Mouse (Mus musculus) hindbrain, embryonic 10.5 days (tissue): ENCODE results near the gene B3gnt8. TPM values are rescaled to one million over a fixed set of nuclear protein-coding genes. Genes with fewer than 3 reads are reported as not detected.
A peak's percentile ranks its signal among the peaks of the same experiment; 100 is the strongest.

ENCODE experiments used
- DNase-seq: peaks from one replicate; pipeline ENCODE4 v3.0.0-alpha.2; 2017; ENCODE audit warnings: low spot score
- H3K27ac ChIP-seq: fragments of 300-500 bp; sonication (generic); 2 replicates; pipeline ENCODE4 v1.5.1; 2016; ENCODE audit warnings: mild to moderate bottlenecking, moderate library complexity
- H3K27me3 ChIP-seq: fragments of 300-500 bp; sonication (generic); 2 replicates; pipeline ENCODE4 v1.6.1; 2016; ENCODE audit warnings: mild to moderate bottlenecking; ENCODE audit not compliant: poor library complexity, insufficient read depth, severe bottlenecking
- H3K36me3 ChIP-seq: fragments of 300-500 bp; sonication (generic); 2 replicates; pipeline ENCODE4 v1.6.1; 2016; ENCODE audit warnings: mild to moderate bottlenecking, moderate library complexity
- H3K4me1 ChIP-seq: fragments of 300-500 bp; sonication (generic); replicated peaks from 2 replicates; pipeline ENCODE4 v1.6.1; 2016; ENCODE audit warnings: mild to moderate bottlenecking
- H3K4me3 ChIP-seq: fragments of 300-500 bp; sonication (generic); 2 replicates; pipeline ENCODE4 v1.5.1; 2016; ENCODE audit warnings: mild to moderate bottlenecking, moderate library complexity
- H3K9me3 ChIP-seq: fragments of 300-500 bp; sonication (generic); 2 replicates; pipeline ENCODE4 v1.6.1; 2016; ENCODE audit warnings: mild to moderate bottlenecking, moderate library complexity
- WGBS: fragments of 180-500 bp; shearing (Covaris S2); methylation state at CpG from one replicate; pipeline ENCODE4 v1.1.7; 2016; 5-methylcytosine and 5-hydroxymethylcytosine counted together
- polyA plus RNA-seq: library from polyadenylated mRNA; unstranded; fragments of >200 nt; fragmentation: Nextera tagmentation; extraction: Ambion mirVana; gene quantifications from 2 replicates; pipeline ENCODE4 v1.2.1, GENCODE M21; 2016

B3gnt8 gene
- polyA plus RNA-seq, 1 experiment from 2014 or later = 1.8 TPM

- H3K27me3 ChIP-seq = no peaks in the 10 kb centered on the region; the same call in 1 of the 2 replicates
- whole genome bisulfite sequencing = 87% methylated on average over 2 of the region's 2 CpGs
- H3K36me3 ChIP-seq = no peaks in the 10 kb centered on the region
- no peak overlapping the region for H3K27ac ChIP-seq
- no peaks in the 10 kb centered on the region for H3K9me3 ChIP-seq
- H3K4me3 ChIP-seq = no peak overlapping the region
- DNase-seq = no peak
- no peaks in the 10 kb centered on the region for H3K4me1 ChIP-seq
Measured at GRCm38 (mm10) chr7:25607196-25607595, 19.3 kb upstream of the B3gnt8 start.

- 48% methylated on average over 6 of the region's 6 CpGs for WGBS
- no peak for DNase-seq
- Histone ChIP-seq H3K4me3 (no peak overlapping the region), H3K4me1 (no peaks in the 10 kb centered on the region), H3K27ac (no peak overlapping the region), H3K36me3 (no peaks in the 10 kb centered on the region), H3K27me3 (no peaks in the 10 kb centered on the region; the same call in 1 of the 2 replicates), H3K9me3 (no peaks in the 10 kb centered on the region)
Measured at GRCm38 (mm10) chr7:25610056-25610455, 16.4 kb upstream of the B3gnt8 start.

GRCm38 (mm10) chr7:25611501-25611900 lies 15.0 kb upstream of the B3gnt8 start:
- 45% methylated on average over 7 of the region's 7 CpGs for WGBS
- Histone ChIP-seq H3K27me3 (no peaks in the 10 kb centered on the region; the same call in 1 of the 2 replicates), H3K4me1 (no peaks in the 10 kb centered on the region), H3K27ac (no peak overlapping the region), H3K4me3 (no peak overlapping the region), H3K36me3 (no peaks in the 10 kb centered on the region), H3K9me3 (no peaks in the 10 kb centered on the region)
- DNase-seq = no peak

GRCm38 (mm10) chr7:25614086-25614485 lies 12.4 kb upstream of the B3gnt8 start:
- Histone ChIP-seq H3K4me1 (peaks cover 4% of the 10 kb centered on the region; the same call in 1 of the 2 replicates), H3K36me3 (no peaks in the 10 kb centered on the region), H3K27ac (no peak overlapping the region), H3K4me3 (no peak overlapping the region), H3K27me3 (peaks cover 5% of the 10 kb centered on the region; the same call in 1 of the 2 replicates), H3K9me3 (no peaks in the 10 kb centered on the region)
- DNase-seq = no peak
- WGBS = 87% methylated on average over 5 of the region's 5 CpGs

GRCm38 (mm10) chr7:25614831-25615705 lies 11.4 kb upstream of the B3gnt8 start:
- H3K9me3 ChIP-seq = no peaks in the 10 kb centered on the region
- no peaks in the 10 kb centered on the region for H3K36me3 ChIP-seq
- DNase-seq = no peak
- 71% methylated on average over 21 of the region's 21 CpGs for WGBS
- H3K4me3 ChIP-seq = no peak overlapping the region
- peaks cover 10% of the 10 kb centered on the region; the same call in 1 of the 2 replicates for H3K4me1 ChIP-seq
- H3K27ac ChIP-seq = 0 out of 2 replicates have a peak overlapping the region, but pooled peaks have one; percentile 5
- peaks cover 5% of the 10 kb centered on the region; the same call in 1 of the 2 replicates for H3K27me3 ChIP-seq

- Histone ChIP-seq H3K27me3 (peaks cover 5% of the 10 kb centered on the region; the same call in 1 of the 2 replicates), H3K27ac (0 out of 2 replicates have a peak within 1 kb of the TSS, but pooled peaks have one; percentile 5), H3K4me3 (no peak within 1 kb of the TSS), H3K4me1 (peaks cover 13% of the 10 kb centered on the region; the same call in 1 of the 2 replicates), H3K9me3 (no peaks in the 10 kb centered on the region), H3K36me3 (peaks cover under 1% of the 10 kb centered on the region; the same call in 1 of the 2 replicates)
- 83% methylated on average over 5 of the region's 5 CpGs for WGBS
- no peak for DNase-seq
Measured at GRCm38 (mm10) chr7:25615706-25616011, 10.8 kb upstream of the B3gnt8 start, which contains the start of gene Erich4. Erich4 (minus strand) TSS chr7:25615892.

- Histone ChIP-seq H3K4me1 (peaks cover 13% of the 10 kb centered on the region; the same call in 1 of the 2 replicates), H3K36me3 (peaks cover 17% of the 10 kb centered on the region), H3K27ac (no peak overlapping the region), H3K9me3 (no peaks in the 10 kb centered on the region), H3K27me3 (peaks cover 5% of the 10 kb centered on the region; the same call in 1 of the 2 replicates), H3K4me3 (no peak overlapping the region)
- 87% methylated on average over 10 of the region's 10 CpGs for WGBS
- DNase-seq = no peak
Measured at GRCm38 (mm10) chr7:25617376-25618160, 8.9 kb upstream of the B3gnt8 start.

GRCm38 (mm10) chr7:25618865-25619721 lies 7.4 kb upstream of the B3gnt8 start, which contains the start of gene Dmac2:
Dmac2 (plus strand) TSS chr7:25619414.
- Histone ChIP-seq H3K36me3 (peaks cover 24% of the 10 kb centered on the region), H3K4me3 (peak within 1 kb of the TSS; percentile 59), H3K27me3 (peaks cover 5% of the 10 kb centered on the region; the same call in 1 of the 2 replicates), H3K9me3 (no peaks in the 10 kb centered on the region), H3K27ac (peak within 1 kb of the TSS; percentile 67), H3K4me1 (peaks cover 13% of the 10 kb centered on the region; the same call in 1 of the 2 replicates)
- 2% methylated on average over 53 of the region's 53 CpGs for WGBS
- peak; percentile 91 for DNase-seq

GRCm38 (mm10) chr7:25619722-25619991 lies 6.8 kb upstream of the B3gnt8 start:
- H3K27me3 ChIP-seq = peaks cover 5% of the 10 kb centered on the region; the same call in 1 of the 2 replicates
- WGBS = 22% methylated on average over 5 of the region's 5 CpGs
- no peaks in the 10 kb centered on the region for H3K9me3 ChIP-seq
- DNase-seq = no peak
- peaks cover 29% of the 10 kb centered on the region for H3K36me3 ChIP-seq
- H3K4me3 ChIP-seq = peak overlapping the region; percentile 59
- peak overlapping the region; percentile 67 for H3K27ac ChIP-seq
- peaks cover 13% of the 10 kb centered on the region; the same call in 1 of the 2 replicates for H3K4me1 ChIP-seq

- H3K27me3 ChIP-seq = peaks cover 5% of the 10 kb centered on the region; the same call in 1 of the 2 replicates
- no peak for DNase-seq
- WGBS = 95% methylated on average over 5 of the region's 5 CpGs
- H3K9me3 ChIP-seq = no peaks in the 10 kb centered on the region
- H3K4me3 ChIP-seq = peak overlapping the region; percentile 59
- H3K4me1 ChIP-seq = peaks cover 13% of the 10 kb centered on the region; the same call in 1 of the 2 replicates
- H3K36me3 ChIP-seq = peaks cover 34% of the 10 kb centered on the region
- H3K27ac ChIP-seq = no peak overlapping the region
Measured at GRCm38 (mm10) chr7:25620101-25620500, 6.4 kb upstream of the B3gnt8 start.

- Histone ChIP-seq H3K27ac (no peak overlapping the region), H3K27me3 (peaks cover 5% of the 10 kb centered on the region; the same call in 1 of the 2 replicates), H3K9me3 (no peaks in the 10 kb centered on the region), H3K4me1 (peaks cover 13% of the 10 kb centered on the region; the same call in 1 of the 2 replicates), H3K4me3 (no peak overlapping the region), H3K36me3 (peaks cover 40% of the 10 kb centered on the region)
- DNase-seq = no peak
- WGBS = 88% methylated on average over 11 of the region's 11 CpGs
Measured at GRCm38 (mm10) chr7:25620751-25621150, 5.7 kb upstream of the B3gnt8 start.

GRCm38 (mm10) chr7:25623857-25624370 lies 2.5 kb upstream of the B3gnt8 start:
- no peak for DNase-seq
- no peak overlapping the region for H3K4me3 ChIP-seq
- H3K9me3 ChIP-seq = no peaks in the 10 kb centered on the region
- H3K27ac ChIP-seq = no peak overlapping the region
- peaks cover 24% of the 10 kb centered on the region for H3K27me3 ChIP-seq
- peaks cover 28% of the 10 kb centered on the region for H3K4me1 ChIP-seq
- WGBS = 92% methylated on average over 11 of the region's 11 CpGs
- H3K36me3 ChIP-seq = peaks cover 40% of the 10 kb centered on the region
